Mouse (Mus musculus) cortical plate, adult 2 months (tissue): ENCODE measurements around the gene Ptprn2.

Experiments
- CTCF ChIP-seq: fragments of 200-500 bp; IDR thresholded peaks from 2 replicates; pipeline ENCODE4 v1.5.1; 2011; ENCODE audit warnings: mild to moderate bottlenecking, control low read depth, low read length; ENCODE audit not compliant: insufficient read depth; ENCODE audit errors: extremely low read depth
- POLR2A ChIP-seq: fragments of 200-500 bp; IDR thresholded peaks from 2 replicates; pipeline ENCODE4 v1.6.1; 2011; ENCODE audit warnings: mild to moderate bottlenecking, low read length, control low read depth; ENCODE audit not compliant: insufficient read depth; ENCODE audit errors: extremely low read depth

- TF ChIP-seq CTCF (no peak), POLR2A (no peak)
Observed at GRCm38 (mm10) chr12:117305625-117306105, 820.1 kb downstream of the Ptprn2 start.
